Mouse (Mus musculus): ENCODE measurements at regions not wholly inside any gene's neighbourhood (a gene's known extent, or its start where the extent isn't known, plus 50 kb on each side); places are given as distances from the start of the nearest gene placed in this dataset.
A peak's percentile ranks its signal among the peaks of the same experiment; 100 is the strongest.

DNA sequence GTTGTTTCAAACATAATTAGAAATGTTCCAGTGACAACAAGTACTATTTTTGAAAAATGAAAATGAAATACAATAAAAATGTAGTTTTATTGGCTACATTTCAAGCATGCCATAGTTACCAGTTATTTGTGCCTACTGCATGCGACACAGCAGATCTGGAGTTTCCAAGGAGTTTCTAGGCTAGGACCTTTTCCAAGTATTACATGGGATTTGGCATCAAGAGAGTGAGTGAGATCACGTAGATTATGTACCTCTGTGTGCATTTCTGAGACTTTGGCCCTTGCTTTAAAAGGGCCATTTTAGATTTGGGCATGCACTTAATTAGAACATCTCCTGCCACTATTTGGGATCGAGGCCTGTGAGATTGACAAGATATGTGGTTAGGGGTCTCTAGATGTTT, 172.8 kb upstream of the Jag1 start:
- no peak for DNase-seq (ENCODE audit: low spot score in 2 of 2)

DNA sequence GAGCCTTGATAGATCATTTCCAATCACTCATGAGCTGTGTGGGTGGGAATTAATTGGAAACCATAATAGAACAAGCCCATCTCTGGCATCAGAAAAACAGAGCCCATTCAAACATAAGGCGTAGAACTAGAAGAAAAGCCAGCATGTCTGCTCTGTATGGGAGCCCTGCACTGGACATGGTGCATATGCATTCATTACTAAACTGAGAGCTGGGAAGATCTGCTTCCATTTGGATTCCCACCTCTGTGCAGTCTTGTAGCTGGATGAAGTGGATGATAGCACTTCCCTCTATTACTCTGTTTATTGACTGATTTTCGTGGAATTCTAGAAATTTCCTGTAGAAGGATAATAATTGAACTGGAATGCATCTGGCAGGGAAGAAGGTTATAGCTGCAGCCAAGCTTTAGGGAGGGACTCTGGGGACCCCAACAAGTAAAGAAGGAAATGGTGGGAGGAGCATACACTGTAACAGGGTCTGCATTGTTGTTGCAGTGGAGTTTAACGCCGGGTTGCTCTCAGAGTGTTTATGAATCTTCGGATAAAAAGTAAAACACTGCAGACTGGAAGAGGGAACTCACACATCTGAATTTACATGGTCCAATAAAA, 155.2 kb upstream of the Jag1 start:
- DNase-seq (ENCODE audit: low spot score in 2 of 2) = no peak

DNA sequence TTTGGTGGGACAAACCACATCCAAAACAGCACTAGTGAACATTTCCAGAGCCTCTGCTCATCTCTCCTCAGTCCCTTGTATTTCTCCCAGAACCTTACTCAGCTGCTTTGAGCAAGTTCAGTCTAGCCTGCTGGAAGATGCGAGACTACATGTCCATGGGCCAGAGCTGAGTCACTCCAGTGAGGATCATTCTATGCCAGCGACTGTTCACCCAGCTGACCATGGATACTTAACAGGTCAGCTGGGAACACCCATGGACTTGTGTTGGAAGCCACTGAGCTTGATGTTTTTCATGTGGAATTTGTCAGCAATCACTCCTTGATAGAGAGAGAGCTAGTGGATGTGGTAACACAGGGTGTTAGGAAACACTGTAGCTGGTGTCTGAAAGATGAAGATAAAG, 146.5 kb upstream of the Jag1 start:
- peak; percentile 12 to 20 for DNase-seq (ENCODE audit: low spot score in 2 of 2)

DNA sequence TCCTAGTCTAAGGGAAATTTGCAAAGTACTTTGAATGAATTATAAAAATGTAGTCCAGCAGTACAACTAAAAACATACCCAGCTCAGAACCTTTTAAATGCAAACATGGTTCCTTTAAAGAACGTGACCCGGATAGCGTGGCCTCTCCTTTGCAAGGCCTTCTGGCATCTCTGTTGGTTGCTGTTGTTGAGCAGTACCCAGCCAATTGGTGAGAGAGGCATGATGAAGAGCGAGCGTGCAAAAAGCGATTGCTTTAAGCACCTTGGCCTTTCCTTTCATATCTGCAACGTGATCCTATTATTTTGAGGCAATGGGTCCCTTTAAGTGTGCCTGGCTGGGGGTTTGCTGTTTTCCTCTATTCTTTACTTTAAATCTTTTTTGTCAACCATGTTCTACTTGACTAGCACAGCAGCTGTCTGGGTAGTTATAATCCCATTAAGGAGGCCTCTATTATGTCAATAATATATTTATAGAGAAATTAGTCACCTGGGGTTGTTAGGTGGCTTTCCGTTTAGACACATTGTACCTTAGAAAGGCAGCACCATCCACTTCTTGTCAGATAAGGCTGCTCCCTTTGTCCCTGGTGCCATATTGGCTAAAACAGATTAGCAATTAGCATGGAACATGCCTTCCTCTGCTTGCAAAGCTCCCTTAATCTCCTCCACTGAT, 141.5 kb upstream of the Jag1 start:
- DNase-seq (ENCODE audit: low spot score in 2 of 2) = no peak

DNA sequence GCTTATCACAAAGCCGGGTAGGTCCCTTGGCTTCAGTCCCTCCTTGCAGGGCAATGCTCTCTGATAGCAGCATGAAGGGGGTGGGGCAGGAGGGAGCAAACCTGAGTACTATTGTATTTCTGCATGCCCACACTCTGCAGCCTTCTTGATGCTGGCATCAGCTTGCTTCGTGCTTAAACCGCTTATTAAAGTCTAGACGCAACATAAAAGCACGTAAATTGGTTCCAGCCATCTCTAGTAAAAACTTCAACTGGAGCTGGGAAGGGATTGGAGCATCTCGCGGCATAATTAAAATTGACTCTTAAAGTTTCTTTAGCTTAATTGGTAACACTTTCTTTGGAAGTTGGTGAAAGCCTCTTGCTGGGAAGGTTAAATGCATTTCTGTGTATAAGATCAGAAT, 131.5 kb upstream of the Jag1 start:
- no peak for DNase-seq (ENCODE audit: low spot score in 2 of 2)

DNA sequence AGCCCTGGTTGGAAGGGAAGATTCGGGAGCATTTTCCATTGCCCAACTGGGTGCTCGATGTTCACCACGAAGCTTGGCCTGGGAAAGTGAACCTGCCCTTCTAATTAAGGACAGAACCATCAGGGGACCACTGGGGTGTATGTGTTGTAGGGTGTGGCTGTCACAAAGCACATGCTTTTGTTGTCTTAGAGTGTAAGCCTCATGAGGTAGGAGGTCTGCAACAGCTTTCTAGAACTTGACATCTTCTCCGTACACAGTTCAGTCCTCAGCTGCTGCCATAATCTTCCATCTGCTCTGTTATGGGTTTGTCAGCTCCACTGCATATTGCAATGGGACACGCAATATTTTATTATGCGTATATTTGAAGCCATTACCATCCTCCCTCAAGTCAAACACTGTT, 127.9 kb upstream of the Jag1 start:
- no peak for DNase-seq (ENCODE audit: low spot score in 2 of 2)

DNA sequence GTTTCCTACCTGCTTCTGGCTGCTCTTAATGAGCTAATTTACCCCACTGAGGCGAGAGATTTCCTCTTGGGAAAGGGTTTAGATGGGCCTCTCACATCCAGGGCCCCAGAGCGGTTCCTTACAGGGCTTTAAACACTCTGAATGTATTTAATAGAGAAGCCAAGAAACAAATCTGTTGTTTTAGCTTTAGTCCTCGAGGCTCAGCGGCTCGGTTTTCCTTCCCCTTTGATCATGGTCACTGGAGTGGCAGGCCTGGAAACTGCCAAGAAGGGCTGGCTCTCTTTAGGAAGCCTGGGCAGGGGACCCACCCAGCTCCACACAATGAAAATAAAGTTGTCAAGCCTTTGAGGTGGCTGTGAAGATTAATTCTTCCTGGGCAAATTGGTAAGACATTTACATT, 127.5 kb upstream of the Jag1 start:
- no peak for DNase-seq (ENCODE audit: low spot score in 2 of 2)

DNA sequence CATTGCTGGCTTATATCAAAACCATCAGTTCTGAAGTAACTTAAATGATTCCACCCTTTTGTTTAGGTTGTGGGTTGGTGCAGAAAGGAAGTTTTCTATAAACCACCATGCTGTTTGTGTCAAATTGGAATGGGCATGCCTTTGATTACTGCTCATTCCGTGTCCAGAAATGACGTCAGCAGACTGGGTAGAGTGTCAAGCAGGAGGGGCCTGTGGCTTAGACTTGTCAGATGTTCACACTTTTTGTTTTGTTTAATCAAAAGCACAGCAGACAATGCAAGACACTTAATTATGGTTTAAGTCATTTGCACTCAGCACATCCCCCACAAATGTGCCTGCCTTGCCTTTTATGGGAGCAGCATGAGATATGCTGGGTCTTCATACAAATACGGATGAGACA, 120.5 kb upstream of the Jag1 start:
- no peak for DNase-seq (ENCODE audit: low spot score in 2 of 2)

DNA sequence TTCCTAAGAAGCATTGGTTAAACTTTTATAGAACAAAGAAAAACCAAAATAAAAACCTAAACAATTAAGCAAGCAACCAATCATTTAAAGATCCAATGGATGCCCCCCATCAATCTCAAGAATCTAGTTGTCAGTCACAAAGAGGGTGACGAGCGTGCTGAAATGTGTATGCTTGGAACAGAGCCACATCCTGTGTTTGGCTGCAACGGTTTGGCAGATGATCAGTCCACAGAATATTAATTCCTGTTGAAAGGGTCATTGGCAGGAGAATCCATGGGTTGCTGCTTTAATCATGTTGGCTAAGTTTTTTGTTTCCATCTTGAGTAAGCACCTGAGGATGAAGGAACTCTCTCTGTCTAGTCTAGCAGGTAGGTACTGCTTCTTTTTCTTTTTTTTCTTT, 117.5 kb upstream of the Jag1 start:
- no peak for DNase-seq (ENCODE audit: low spot score in 2 of 2)

DNA sequence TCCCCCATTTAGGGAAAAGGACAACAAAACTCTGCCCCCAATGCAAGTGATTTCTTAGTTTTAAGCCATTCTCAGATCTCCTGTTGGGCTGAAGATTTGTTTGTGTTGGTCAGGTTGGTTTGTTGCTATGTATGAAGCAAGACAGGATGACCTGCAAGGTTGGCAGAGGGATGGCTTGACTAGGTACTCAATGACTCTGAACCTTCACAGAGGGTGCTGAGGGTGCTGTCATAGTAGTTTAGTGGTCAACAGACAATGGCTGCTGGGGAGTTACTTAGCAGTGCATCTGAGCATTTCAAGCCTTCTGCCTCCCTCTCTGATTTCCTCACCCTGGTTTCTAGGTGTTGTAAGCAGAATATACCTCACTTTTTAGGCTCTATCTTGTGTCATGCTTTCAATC, 114.7 kb upstream of the Jag1 start:
- no peak for DNase-seq (ENCODE audit: low spot score in 2 of 2)

DNA sequence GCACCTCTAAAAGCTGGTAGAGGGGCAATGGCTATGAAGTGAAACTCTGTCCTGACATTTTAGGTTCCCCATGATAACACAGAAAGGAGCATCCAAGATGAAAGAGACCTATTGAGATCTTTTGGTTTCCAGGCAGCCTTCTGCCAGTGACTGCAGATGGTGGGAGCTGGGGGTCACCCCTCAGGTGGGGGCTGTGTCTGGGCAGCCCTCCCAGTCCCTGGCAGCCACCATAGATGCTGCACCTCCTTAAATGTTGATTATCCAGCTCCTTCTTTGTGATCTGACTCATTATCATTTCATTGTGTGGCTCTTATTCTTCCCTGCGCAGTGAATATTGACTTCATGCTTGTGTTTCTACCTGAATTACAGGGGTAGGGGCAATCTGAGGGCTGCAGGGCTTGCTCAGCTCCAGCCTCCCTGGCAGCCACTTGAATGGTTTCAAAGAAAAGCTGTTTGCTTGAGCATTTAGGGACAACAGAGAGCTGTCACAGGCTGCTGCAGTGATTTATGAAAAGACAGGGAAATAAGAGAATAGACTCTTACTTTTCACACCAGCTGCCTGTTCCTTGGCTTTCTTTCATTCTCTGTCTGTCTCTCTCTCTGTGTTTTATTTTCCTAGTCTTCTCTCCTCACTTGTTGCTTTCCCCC, 113.1 kb upstream of the Jag1 start:
- DNase-seq (ENCODE audit: low spot score in 2 of 2) = no peak

DNA sequence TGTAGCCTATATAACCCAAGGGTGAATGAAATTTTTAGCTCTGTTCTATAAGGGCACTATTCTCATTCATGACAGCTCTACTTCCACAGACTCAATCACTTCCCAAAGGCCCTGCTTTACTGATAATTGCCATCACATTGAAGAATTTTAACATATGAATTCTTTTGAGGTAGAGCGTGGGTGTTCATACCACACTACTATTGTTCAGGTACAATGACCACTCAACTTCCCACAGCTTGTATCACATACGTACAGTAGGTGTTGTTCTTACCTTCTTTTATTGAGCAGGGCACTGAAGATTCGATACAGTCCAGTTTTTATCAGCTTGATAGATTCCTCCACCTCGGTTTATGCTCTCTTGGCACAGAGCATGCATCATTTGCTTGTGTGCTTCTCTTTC, 111.1 kb upstream of the Jag1 start:
- no peak for DNase-seq (ENCODE audit: low spot score in 2 of 2)

DNA sequence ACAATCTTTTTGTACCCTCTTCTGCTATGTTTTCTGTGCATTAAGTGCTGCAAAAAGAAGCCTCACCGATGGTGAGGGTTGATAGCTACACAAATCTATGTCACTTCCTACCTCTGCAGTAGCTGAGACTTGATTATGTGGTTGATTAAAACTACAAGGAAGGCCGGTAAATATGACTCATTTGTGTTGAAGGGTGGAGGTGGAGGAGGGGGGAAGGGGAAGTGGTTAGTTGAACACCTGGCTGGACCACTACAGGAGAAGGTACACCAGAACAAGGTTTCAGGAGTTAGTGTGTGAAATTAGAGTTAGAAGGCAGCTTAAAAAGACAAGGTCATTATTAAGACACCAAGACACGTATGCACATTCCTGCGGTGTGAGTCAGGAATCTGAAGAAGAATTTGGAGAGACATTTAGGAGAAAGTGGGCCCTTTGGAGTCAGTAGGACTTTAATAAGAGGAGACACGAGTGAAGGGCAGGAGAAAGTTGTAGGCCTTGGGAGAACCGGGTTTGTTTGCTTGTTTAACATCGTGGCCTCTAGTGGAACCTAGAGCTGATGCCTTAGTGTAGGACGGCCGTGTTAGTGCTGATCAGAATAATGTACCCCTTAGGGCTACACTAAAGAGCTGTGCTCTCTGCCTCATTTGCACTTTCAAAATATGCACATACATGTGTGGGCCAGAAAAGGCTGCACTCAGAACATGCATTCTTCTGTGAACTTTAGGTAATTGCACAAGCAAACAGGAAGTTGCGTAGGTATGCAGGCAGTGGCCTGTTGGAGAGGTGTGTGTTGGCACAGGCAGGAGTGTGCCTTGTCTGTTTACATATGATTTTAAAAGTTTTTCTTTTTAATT, 108.5 kb upstream of the Jag1 start:
- DNase-seq (ENCODE audit: low spot score in 2 of 2) = no peak

DNA sequence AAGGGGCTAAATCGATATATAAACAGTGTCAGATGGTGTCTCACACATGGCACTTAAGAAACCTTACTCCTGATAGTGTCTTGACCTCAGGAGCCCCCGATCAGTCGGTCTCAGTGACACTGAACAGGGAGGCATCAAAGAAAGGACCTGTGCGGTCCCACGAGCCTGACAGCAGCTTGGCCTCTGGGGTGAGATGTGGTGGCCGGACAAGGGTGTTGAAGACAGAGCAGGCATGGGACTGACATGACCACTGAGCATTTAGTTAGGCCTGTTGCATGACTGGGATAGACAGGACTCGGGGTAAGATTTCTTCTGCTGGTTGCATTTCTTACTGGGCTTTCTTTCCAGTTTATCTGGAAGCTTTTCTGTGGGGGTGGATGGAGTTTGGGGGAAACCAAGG, 99.3 kb upstream of the Jag1 start:
- no peak for DNase-seq (ENCODE audit: low spot score in 2 of 2)

DNA sequence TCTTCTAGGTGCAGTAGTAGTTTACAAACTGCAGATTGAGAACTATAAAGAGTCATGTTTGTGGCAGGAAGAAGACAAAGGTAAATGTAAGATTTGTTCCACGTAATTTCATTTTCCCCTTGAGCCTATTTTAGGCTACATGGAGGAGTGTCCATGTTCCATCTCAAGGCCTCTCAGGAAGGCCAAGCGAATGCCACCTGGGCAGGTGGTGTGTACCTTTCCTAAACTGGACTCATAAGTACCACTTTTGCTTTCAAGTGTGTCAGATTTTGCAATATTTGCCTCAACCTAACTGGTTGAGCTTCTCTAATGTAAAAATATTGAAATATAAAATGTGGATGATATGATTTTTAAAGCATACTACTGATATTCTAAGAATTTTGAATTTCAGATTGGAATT, 91.4 kb upstream of the Jag1 start:
- DNase-seq (ENCODE audit: low spot score in 2 of 2) = no peak

DNA sequence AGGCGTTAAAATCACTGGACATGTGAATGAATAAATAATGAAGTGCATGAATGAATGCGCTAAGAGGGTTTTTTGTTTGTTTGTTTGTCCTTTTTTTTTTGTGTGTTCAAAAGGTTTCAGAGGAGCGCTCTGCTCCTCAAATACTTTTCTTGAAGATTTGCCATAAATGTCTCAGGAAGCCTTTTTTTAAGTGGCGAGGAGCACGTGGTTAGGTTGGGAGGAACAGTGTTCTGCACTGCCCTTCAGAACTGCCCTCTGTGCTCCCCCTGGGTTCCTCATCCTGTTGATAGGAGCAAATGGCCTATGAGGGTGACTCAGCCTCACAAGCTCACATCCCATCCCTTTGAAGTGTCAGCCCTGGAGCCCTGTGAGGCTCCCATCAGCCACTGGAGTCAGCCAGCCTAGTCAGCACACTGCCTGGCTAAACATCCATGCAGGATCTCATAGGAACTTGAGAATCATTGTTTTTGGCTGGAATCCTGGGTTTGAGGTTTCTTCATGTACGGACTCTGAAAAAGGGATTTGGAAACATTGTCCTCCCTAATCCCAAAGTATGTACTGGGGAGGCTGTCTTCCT, 87.9 kb upstream of the Jag1 start:
- peak; percentile 9 to 22 for DNase-seq (ENCODE audit: low spot score in 2 of 2)

DNA sequence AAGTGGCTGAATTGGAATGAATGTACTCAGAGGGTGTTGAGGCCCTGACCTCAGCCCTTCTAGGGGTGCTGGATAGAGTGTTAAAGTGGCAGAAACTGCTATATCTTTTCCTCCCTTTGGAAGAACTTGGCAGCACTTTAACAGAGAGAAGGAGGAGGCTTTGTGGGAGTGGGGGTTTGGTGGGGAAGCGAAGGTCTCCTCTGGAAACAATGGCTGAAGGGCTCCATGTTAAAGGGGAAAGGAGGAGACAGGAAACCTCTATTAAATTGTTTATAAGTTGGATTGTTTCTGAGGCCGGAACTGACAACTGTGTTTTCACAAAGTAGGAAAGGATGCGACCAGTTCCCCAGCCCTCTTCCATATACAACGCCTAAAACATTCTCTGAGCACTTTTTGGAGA, 83.7 kb upstream of the Jag1 start:
- no peak for DNase-seq (ENCODE audit: low spot score in 2 of 2)

DNA sequence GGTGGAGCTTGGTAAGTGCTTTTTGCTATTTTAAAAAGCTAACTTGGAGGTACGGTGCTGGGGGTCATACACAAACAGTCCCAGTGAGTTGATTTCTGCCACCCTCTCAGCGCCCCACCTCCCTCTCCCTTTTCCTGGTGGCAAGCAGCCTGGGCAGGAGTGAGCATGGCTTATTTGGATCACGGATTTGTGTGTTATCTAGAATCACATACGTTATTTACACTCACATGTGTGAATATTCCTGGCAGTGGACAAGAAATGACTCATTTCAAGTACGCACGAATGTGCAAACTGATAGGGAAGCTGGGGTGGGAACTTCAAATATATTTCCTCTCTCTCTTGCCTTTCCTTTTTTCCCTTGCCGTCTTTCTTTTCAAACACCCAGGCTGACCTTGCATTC, 75.7 kb upstream of the Jag1 start:
- DNase-seq (ENCODE audit: low spot score in 2 of 2) = no peak

DNA sequence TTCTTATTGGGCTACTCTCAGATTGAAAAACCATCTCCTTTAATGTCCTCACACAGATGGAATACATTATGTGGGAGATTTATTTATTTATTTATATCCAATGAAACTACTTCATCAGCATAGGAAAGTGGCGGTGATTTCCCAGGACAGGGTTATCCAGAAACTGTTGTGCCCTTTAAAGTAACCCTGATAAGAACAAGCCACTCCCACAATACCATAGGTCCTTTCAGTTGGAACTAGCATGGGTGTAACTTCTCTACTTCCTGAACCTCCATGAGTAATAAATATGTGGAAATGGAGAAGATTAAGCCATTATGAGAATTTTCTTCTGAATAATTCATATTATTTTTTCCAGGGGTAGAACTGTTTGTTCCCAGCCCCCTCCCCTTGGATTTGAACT, 52.7 kb upstream of the Jag1 start:
- DNase-seq (ENCODE audit: low spot score in 2 of 2) = no peak

DNA sequence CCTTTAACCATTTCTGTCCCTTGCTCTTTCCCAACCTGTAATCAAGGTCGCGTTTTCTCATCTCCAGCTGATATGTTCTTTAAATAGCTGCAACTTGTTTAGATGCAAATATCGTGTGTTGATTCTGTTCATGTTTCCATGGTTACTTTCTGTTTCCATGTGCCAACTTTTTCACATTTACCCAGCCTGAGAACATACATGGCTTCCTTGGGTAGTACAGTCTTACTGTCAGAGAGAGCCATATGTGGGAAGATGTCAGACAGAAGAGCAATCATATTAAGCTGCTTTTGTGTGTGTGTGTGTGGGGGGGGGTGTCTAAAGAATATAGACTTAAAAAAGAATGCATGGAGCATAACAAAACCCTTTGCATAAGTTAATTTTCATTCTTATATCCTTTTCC, 52.2 kb upstream of the Jag1 start:
- no peak for DNase-seq (ENCODE audit: low spot score in 2 of 2)
